Mouse (Mus musculus) liver, embryonic 13.5 days (tissue): ENCODE measurements around the gene Hsd17b11. TPM values are rescaled to one million over a fixed set of nuclear protein-coding genes. Genes with fewer than 3 reads are reported as not detected.

Source experiments
- ATAC-seq: fragments of 200-750 bp; cut with Nextera tagmentation; 2 replicates; pipeline ENCODE4 v1.8.0; 2017; ENCODE audit warnings: low read depth, mild to moderate bottlenecking, moderate number of reproducible peaks, moderate library complexity
- DNase-seq: peaks from one replicate; pipeline ENCODE4 v3.0.0; 2022
- H3K27ac ChIP-seq: fragments of 300-500 bp; sonication (generic); 2 replicates; pipeline ENCODE4 v1.5.1; 2015; ENCODE audit warnings: moderate library complexity, mild to moderate bottlenecking, inconsistent platforms
- H3K27me3 ChIP-seq: fragments of 300-500 bp; sonication (generic); 2 replicates; pipeline ENCODE4 v1.6.1; 2015; ENCODE audit warnings: mild to moderate bottlenecking, inconsistent platforms
- H3K36me3 ChIP-seq: fragments of 300-500 bp; sonication (generic); 2 replicates; pipeline ENCODE4 v1.6.1; 2015; ENCODE audit warnings: mild to moderate bottlenecking, inconsistent platforms
- H3K4me1 ChIP-seq: fragments of 300-500 bp; sonication (generic); replicated peaks from 2 replicates; pipeline ENCODE4 v1.6.1; 2015; ENCODE audit warnings: inconsistent platforms
- H3K4me2 ChIP-seq: fragments of 300-500 bp; sonication (generic); 2 replicates; pipeline ENCODE4 v1.6.1; 2015; ENCODE audit warnings: inconsistent platforms, mild to moderate bottlenecking, moderate library complexity
- H3K4me3 ChIP-seq: fragments of 300-500 bp; sonication (generic); replicated peaks from 2 replicates; pipeline ENCODE4 v1.5.1; 2015; ENCODE audit warnings: mild to moderate bottlenecking, inconsistent platforms
- H3K9ac ChIP-seq: fragments of 300-500 bp; sonication (generic); 2 replicates; pipeline ENCODE4 v1.6.1; 2015; ENCODE audit warnings: mild to moderate bottlenecking, inconsistent platforms
- H3K9me3 ChIP-seq: fragments of 300-500 bp; sonication (generic); replicated peaks from 2 replicates; pipeline ENCODE4 v1.6.1; 2016; ENCODE audit warnings: inconsistent platforms
- WGBS: fragments of 180-500 bp; shearing (Covaris S2); methylation state at CpG from one replicate; pipeline ENCODE4 v1.1.7; 2015; ENCODE audit not compliant: insufficient replicate concordance; 5-methylcytosine and 5-hydroxymethylcytosine counted together
- polyA plus RNA-seq: library from polyadenylated mRNA; unstranded; fragments of >200 nt; fragmentation: Nextera tagmentation; extraction: Ambion mirVana; gene quantifications from 2 replicates; pipeline ENCODE4 v1.2.1, GENCODE M21; 2015

The Hsd17b11 gene
- polyA plus RNA-seq, 1 experiment from 2014 or later, result 2.1 TPM

DNA sequence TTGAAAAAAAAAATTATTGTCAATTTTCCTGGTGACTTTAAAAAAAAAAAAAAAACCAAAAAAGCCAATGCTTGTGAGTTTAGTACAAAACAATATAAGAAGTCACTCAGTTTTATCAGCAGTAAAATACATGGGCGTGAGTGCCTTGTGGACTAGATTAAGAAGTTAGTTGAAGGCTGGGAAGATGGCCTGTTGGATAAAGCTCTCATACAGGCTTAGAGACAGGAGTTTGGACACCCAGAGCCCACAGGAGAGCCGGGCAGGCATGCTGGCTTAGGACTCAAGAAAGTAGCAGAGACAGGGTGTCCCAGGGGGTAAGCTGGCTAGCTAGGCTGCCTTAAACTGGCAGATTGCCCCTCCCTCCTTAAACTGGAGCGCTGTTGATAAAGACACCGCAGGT, 33.2 kb upstream of the Hsd17b11 start:
- Histone ChIP-seq H3K9me3 (no peaks in the 10 kb centered on the region), H3K27me3 (no peaks in the 10 kb centered on the region), H3K4me1 (peaks cover 62% of the 10 kb centered on the region), H3K4me3 (no peak overlapping the region), H3K36me3 (peaks cover 68% of the 10 kb centered on the region), H3K4me2 (peak overlapping the region; percentile 40), H3K9ac (peak overlapping the region; percentile 34), H3K27ac (peak overlapping the region; percentile 85)
- WGBS, result 30% methylated on average over 4 of the region's 4 CpGs
- DNase-seq (peak; percentile 63), ATAC-seq (peak; percentile 89)

DNA sequence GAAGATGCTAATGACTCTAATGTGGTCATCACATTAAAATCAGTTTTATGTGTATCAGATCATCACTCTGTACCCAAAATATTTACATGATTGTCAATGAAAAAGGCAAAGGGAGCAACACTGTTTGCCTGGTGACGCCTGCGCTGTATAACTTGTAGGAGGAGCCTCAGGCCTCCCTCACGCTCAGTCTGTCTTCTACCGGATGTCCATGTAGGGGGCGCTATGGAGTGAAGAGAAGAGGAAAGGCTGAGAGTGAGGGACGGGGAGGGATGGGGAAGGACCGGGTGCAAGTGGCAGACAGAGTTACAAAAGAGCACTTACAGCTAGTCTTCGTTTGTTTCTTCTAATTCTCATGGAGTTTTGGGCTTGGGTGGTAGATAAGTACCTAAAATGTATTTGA, 31.2 kb upstream of the Hsd17b11 start:
- Histone ChIP-seq H3K27ac (no peak overlapping the region), H3K4me2 (no peak overlapping the region), H3K4me3 (no peak overlapping the region), H3K36me3 (peaks cover 49% of the 10 kb centered on the region), H3K4me1 (peaks cover 73% of the 10 kb centered on the region), H3K9ac (no peak overlapping the region), H3K9me3 (no peaks in the 10 kb centered on the region), H3K27me3 (no peaks in the 10 kb centered on the region)
- ATAC-seq, result peak; percentile 56
- 53% methylated on average over 8 of the region's 8 CpGs for WGBS
- peak; percentile 63 for DNase-seq

DNA sequence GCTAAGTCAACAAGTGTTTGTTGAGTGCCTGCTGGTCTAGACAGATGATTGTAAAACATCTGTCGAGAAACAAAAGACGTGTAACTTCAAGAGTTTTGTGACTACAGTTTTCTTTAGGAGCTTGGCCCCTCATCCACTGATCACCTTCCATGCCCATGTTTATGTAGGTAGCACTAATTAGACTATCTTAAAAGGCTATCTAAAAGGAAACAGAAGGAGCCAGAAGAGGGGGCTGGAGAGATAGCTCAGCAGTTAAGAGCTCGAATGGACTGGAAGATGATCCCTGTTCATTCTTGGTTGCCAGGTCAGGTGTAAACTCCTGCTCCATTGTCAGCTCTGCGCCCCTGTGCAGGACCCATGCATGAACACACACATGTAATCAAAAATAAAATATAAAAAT, 26.4 kb upstream of the Hsd17b11 start:
- DNase-seq (no peak), ATAC-seq (no peak)
- H3K27ac ChIP-seq, result peak overlapping the region; percentile 96
- H3K9me3 ChIP-seq, result no peaks in the 10 kb centered on the region
- H3K4me1 ChIP-seq, result peaks cover 61% of the 10 kb centered on the region
- peak overlapping the region; percentile 95 for H3K9ac ChIP-seq
- H3K27me3 ChIP-seq, result no peaks in the 10 kb centered on the region
- WGBS, result 27% methylated on average over 4 of the region's 4 CpGs
- H3K4me2 ChIP-seq, result peak overlapping the region; percentile 92
- H3K36me3 ChIP-seq, result peaks cover 30% of the 10 kb centered on the region
- peak overlapping the region; percentile 92 for H3K4me3 ChIP-seq

DNA sequence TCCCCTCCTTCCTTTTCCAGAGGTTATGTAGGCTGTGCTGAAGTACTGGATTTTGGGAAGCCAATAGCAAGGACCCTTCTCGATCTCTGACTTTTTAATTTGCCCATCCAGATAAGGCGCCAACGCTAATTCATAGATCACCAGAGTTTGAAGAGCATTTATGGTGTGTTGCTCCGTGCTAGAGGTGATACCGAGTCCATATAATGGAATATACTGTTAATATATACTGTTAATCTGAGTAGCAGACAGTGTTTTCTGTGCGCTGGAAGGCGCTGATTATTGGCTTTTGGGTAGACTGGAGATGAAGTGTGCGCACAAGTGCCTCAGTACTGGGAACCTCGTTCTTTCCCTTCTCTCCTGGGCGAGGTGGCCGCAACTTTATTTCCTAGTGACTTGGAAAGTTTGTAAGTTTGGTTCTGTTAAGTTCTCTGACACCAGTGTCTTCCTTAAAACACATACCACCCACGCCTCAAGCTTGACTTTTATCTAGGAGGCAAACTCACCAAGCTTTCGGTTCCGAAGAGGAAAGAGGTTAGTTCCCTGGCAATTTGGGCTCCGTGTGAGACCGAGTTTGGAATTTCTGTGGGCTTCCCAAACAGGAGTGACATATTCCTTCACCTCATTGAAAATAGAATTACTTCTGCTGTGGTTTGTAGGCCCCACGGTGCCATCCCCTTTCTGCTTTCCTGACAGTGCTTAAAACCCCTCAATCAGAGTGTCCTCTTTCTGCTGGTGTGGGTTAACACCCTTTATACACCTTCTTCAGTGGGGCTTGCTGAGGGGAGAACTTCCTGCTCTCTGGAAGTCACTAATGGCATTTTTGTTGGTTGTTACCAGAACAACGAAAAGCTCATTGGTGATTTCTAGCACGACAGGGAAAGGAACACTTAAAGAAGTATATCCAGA, 25.7 kb upstream of the Hsd17b11 start:
- no peak for DNase-seq
- WGBS, result 2% methylated on average over 19 of the region's 19 CpGs
- H3K9ac ChIP-seq, result peak overlapping the region; percentile 95
- no peaks in the 10 kb centered on the region for H3K9me3 ChIP-seq
- H3K27me3 ChIP-seq, result no peaks in the 10 kb centered on the region
- H3K4me1 ChIP-seq, result peaks cover 60% of the 10 kb centered on the region
- peaks cover 25% of the 10 kb centered on the region for H3K36me3 ChIP-seq
- peak; percentile 13; the same call in 1 of the 2 replicates for ATAC-seq
- peak overlapping the region; percentile 96 for H3K27ac ChIP-seq
- H3K4me2 ChIP-seq, result peak overlapping the region; percentile 92
- H3K4me3 ChIP-seq, result peak overlapping the region; percentile 92

DNA sequence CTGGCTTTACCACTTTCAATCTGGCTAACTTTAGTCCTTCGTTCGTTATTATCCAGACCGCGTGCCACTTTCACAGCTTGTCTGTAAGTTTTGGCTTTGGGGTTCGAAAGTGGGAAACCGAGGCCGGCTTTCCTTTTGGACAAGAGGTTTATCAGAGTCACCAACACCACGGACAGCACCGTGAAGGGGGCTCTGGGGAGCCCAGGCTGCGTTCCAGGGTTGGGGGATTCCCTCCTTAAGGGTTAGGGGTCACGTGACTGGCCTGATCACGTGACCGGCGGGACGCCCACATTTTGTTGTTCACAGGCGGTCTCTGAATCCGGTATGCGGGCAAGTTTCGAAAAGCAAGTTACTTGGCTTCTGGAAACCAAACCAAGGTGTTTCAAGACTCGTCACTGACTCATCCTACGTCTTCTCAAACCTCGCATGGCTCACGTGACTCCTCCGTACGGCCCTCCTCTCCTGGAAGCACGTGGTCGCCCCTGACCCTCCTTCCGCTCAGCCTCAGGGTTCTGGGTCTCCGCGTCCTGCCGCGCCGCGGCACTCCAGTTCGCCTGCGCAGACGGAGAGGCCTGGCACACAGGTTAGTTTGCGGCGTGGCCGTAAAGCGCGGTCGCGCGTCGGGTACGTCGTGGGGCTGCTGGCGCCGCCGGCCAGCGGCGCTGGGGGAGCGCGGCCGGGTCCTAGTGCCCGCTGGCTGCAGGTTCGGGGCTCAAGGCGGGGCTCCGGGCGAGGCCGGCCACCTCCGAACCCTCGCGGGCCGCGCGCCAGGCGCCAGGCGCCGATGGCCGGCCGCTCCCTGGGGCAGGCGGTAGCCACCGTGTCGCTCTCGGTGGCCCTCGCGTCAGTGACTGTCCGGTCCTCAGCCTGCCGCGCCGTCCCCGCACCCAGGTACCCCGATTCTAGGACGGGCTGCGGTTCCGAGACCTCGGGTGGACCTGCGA, 24.8 kb upstream of the Hsd17b11 start, which contains the start of gene Nudt9:
Gene Nudt9 (plus strand): TSS at position 51 of the 944 bp plus-strand sequence.
- Histone ChIP-seq H3K9me3 (no peaks in the 10 kb centered on the region), H3K4me3 (peak within 1 kb of the TSS; percentile 92), H3K4me2 (peak within 1 kb of the TSS; percentile 92), H3K4me1 (peaks cover 58% of the 10 kb centered on the region), H3K9ac (peak within 1 kb of the TSS; percentile 95), H3K36me3 (peaks cover 16% of the 10 kb centered on the region), H3K27ac (peak within 1 kb of the TSS; percentile 96), H3K27me3 (no peaks in the 10 kb centered on the region)
- 4% methylated on average over 90 of the region's 90 CpGs for WGBS
- DNase-seq, result peak; percentile 96
- peak; percentile 92 for ATAC-seq

DNA sequence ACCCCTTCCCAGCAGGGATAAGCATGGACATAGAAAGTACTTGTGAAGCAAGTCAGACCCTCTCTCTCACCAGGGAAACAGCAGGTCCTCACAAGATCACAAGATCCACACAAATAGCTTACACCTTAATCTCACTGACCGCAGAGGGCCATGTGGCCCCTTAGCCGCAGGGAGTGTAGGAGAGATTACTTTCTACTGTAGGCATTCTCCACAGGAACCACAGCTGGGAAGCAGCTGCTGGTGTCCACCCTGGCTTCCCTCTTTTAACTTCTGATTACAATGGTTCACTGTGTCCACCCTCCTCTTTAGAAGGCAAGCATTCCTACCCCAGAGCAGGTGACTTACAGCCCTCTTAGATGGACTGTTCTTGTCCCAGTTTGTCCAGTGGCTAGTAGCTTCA, 22.0 kb upstream of the Hsd17b11 start:
- peak; percentile 49 for DNase-seq
- WGBS, result 30% methylated on average over 2 of the region's 2 CpGs
- Histone ChIP-seq H3K9me3 (no peaks in the 10 kb centered on the region), H3K9ac (peak overlapping the region; percentile 52), H3K27me3 (no peaks in the 10 kb centered on the region), H3K4me2 (peak overlapping the region; percentile 33), H3K36me3 (no peaks in the 10 kb centered on the region), H3K4me3 (no peak overlapping the region), H3K27ac (peak overlapping the region; percentile 58), H3K4me1 (peaks cover 55% of the 10 kb centered on the region)
- peak; percentile 27 for ATAC-seq

DNA sequence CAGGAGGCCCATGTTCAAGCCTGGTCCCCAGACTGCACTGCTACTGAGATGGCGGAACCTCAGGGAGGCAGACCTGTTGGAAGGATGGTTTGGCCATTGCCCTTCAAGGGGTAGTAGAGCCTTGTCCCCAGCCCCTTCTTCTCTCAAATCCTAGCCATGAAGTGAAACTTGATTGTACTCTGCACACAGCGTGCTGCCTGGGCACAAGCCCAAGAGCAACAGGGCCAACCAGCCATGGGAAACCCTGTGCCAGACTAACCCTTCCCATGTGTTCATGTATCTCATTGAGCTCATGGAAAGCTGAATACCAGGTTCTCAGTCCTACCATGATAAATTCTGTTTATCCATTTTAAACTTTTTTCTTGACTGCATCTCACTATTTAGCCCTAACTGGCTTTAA, 21.2 kb upstream of the Hsd17b11 start:
- no peak overlapping the region for H3K4me3 ChIP-seq
- 86% methylated on average over 2 of the region's 2 CpGs for WGBS
- DNase-seq, result no peak

DNA sequence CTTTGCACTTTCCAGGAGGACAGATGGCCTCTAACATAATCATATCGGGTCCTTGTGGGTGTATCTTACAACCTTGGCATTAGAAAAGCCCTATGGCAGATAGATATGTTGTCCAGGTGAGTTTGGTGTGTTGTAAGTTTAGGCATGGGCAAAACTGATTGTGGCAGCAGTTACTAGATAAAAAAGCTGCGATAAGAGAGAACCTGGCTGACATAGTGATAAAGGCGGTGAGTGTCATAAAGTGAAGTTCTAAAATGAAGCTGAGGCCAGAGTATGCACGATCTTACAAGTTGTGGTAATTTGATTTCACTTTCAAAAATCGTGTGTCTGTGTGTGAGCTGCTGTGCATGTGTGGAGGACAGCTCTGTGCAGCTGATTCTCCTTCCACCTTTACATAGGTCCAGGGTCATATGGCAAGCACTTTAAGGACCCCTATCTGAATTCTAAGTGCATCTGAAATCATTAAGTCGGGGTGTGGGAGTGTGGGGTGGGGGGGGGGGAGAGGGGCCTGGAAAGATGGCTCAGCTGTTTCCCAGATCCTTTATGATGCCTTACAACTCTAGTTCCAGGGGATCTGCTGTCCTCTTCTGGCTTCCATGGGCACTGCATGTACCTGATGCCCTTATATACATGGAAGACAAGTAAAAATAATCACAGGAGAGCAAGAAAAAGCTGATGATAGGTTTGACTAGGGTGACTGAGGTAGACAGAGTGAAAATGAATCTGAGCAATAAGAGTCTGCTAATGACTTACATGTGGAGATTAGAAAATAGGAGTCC, 17.6 kb upstream of the Hsd17b11 start:
- no peak overlapping the region for H3K27ac ChIP-seq
- no peaks in the 10 kb centered on the region for H3K36me3 ChIP-seq
- ATAC-seq (peak; percentile 41), DNase-seq (no peak)
- no peak overlapping the region for H3K4me3 ChIP-seq
- H3K4me1 ChIP-seq, result peaks cover 26% of the 10 kb centered on the region
- H3K27me3 ChIP-seq, result no peaks in the 10 kb centered on the region
- no peak overlapping the region for H3K4me2 ChIP-seq
- 48% methylated on average over 6 of the region's 6 CpGs for WGBS
- H3K9ac ChIP-seq, result no peak overlapping the region
- H3K9me3 ChIP-seq, result no peaks in the 10 kb centered on the region

More for the DNA sequence above, 21.2 kb upstream of the Hsd17b11 start:
- H3K9me3 ChIP-seq, result no peaks in the 10 kb centered on the region
- no peak for ATAC-seq
- no peak overlapping the region for H3K9ac ChIP-seq
- H3K27ac ChIP-seq, result peak overlapping the region; percentile 58
- H3K36me3 ChIP-seq, result no peaks in the 10 kb centered on the region
- peaks cover 48% of the 10 kb centered on the region for H3K4me1 ChIP-seq
- no peak overlapping the region for H3K4me2 ChIP-seq
- no peaks in the 10 kb centered on the region for H3K27me3 ChIP-seq

DNA sequence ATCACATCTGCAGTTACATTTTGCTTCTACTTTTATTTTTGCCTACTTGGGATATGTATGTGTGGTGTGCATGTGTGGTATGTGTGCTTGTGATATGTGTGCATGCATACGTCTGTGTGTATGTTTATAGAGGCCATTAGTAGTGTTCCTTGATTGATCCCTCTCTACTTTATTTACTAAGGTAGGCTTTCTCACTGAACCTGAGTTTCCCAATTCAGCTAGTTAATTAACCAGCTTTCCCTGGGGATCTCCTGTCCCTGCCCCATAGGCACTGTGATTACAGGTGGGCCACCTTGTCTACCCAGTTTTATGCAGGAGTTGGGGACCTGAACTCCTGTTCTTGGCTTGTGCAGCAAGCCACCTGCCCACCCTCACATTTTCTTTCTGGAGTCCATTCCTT, 15.0 kb upstream of the Hsd17b11 start:
- H3K9me3 ChIP-seq, result no peaks in the 10 kb centered on the region
- ATAC-seq (no peak), DNase-seq (no peak)
- WGBS, result 63% methylated on average over 1 of the region's 1 CpGs
- no peaks in the 10 kb centered on the region for H3K27me3 ChIP-seq
- H3K4me1 ChIP-seq, result peaks cover 17% of the 10 kb centered on the region
- no peak overlapping the region for H3K4me3 ChIP-seq
- H3K9ac ChIP-seq, result no peak overlapping the region
- no peak overlapping the region for H3K27ac ChIP-seq
- no peak overlapping the region for H3K4me2 ChIP-seq
- H3K36me3 ChIP-seq, result no peaks in the 10 kb centered on the region

DNA sequence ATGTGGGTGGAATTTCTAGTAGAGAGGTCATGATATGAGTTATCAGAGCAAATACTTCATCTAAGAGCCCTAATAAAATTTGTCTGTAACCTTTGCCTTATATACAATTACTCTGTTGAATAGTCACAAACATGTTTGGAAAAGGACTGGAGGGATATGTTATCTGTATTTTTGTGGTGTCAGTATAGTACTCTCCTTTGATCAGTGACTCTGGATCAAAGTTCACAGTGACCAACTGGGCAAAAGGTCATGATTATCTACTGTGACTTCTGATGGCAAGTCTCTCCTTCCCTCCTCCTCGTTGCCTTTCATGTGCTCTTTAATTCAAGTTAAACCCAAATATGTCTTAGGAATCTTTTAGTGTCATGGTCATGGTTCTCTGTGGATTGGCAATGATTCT, 14.1 kb upstream of the Hsd17b11 start:
- ATAC-seq, result no peak
- no peak overlapping the region for H3K9ac ChIP-seq

More for the DNA sequence above, 14.1 kb upstream of the Hsd17b11 start:
- WGBS, result 38% methylated on average over 1 of the region's 1 CpGs
- H3K36me3 ChIP-seq, result no peaks in the 10 kb centered on the region
- H3K4me3 ChIP-seq, result no peak overlapping the region
- DNase-seq, result no peak
- H3K27ac ChIP-seq, result no peak overlapping the region
- H3K9me3 ChIP-seq, result no peaks in the 10 kb centered on the region
- H3K4me2 ChIP-seq, result no peak overlapping the region
- H3K4me1 ChIP-seq, result peaks cover 17% of the 10 kb centered on the region
- no peaks in the 10 kb centered on the region for H3K27me3 ChIP-seq
